Mouse (Mus musculus): ENCODE measurements at regions not wholly inside any gene's neighbourhood (a gene's known extent, or its start where the extent isn't known, plus 50 kb on each side); places are given as distances from the start of the nearest gene placed in this dataset.
A peak's percentile ranks its signal among the peaks of the same experiment; 100 is the strongest.

- Histone ChIP-seq H3K36me3 (ENCODE audit: control insufficient read depth, insufficient read depth, low read length) (no peaks in the 10 kb centered on the region), H3K27ac (replicated peaks; ENCODE audit: low read depth, low read length) (no peak overlapping the region), H3K4me1 (ENCODE audit: control insufficient read depth, insufficient read depth, low read length) (no peaks in the 10 kb centered on the region; the same call in 1 of the 2 replicates), H3K9ac (ENCODE audit: low read depth, low read length) (no peak overlapping the region), H3K4me3 (ENCODE audit: low read depth, low read length) (no peak overlapping the region), H3K9me3 (ENCODE audit: control insufficient read depth, low read length) (no peaks in the 10 kb centered on the region), H3K27me3 (replicated peaks; ENCODE audit: control insufficient read depth, insufficient read depth, low read length) (no peaks in the 10 kb centered on the region), H3K4me2 (ENCODE audit: low read depth, low read length) (no peak overlapping the region)
- DNase-seq (ENCODE audit: low spot score) = no peak
- 46% methylated on average over 2 of the region's 2 CpGs for WGBS
- no peak for ATAC-seq (ENCODE audit: low read depth)
Observed at GRCm38 (mm10) chr11:21024521-21024920, 66.6 kb upstream of the Peli1 start.

GRCm38 (mm10) chr11:21027299-21027698 lies 63.8 kb upstream of the Peli1 start:
- H3K9me3 ChIP-seq (ENCODE audit: control insufficient read depth, low read length) = 0 out of 2 replicates have a peak, but pooled peaks cover 4% of the 10 kb centered on the region
- H3K9ac ChIP-seq (ENCODE audit: low read depth, low read length) = no peak overlapping the region
- 87% methylated on average over 4 of the region's 4 CpGs for WGBS
- no peaks in the 10 kb centered on the region for H3K27me3 ChIP-seq (replicated peaks; ENCODE audit: control insufficient read depth, insufficient read depth, low read length)
- no peaks in the 10 kb centered on the region; the same call in 1 of the 2 replicates for H3K4me1 ChIP-seq (ENCODE audit: control insufficient read depth, insufficient read depth, low read length)
- no peak for ATAC-seq (ENCODE audit: low read depth)
- no peak overlapping the region for H3K27ac ChIP-seq (replicated peaks; ENCODE audit: low read depth, low read length)
- H3K36me3 ChIP-seq (ENCODE audit: control insufficient read depth, insufficient read depth, low read length) = no peaks in the 10 kb centered on the region
- no peak overlapping the region for H3K4me2 ChIP-seq (ENCODE audit: low read depth, low read length)
- H3K4me3 ChIP-seq (ENCODE audit: low read depth, low read length) = no peak overlapping the region
- DNase-seq (ENCODE audit: low spot score) = no peak

- ATAC-seq (ENCODE audit: low read depth) (no peak), DNase-seq (ENCODE audit: low spot score) (no peak)
- 90% methylated on average over 6 of the region's 6 CpGs for WGBS
- Histone ChIP-seq H3K36me3 (ENCODE audit: control insufficient read depth, insufficient read depth, low read length) (no peaks in the 10 kb centered on the region), H3K4me2 (ENCODE audit: low read depth, low read length) (no peak overlapping the region), H3K9ac (ENCODE audit: low read depth, low read length) (no peak overlapping the region), H3K4me1 (ENCODE audit: control insufficient read depth, insufficient read depth, low read length) (peaks cover 8% of the 10 kb centered on the region), H3K27me3 (replicated peaks; ENCODE audit: control insufficient read depth, insufficient read depth, low read length) (no peaks in the 10 kb centered on the region), H3K9me3 (ENCODE audit: control insufficient read depth, low read length) (0 out of 2 replicates have a peak, but pooled peaks cover 4% of the 10 kb centered on the region), H3K4me3 (ENCODE audit: low read depth, low read length) (no peak overlapping the region), H3K27ac (replicated peaks; ENCODE audit: low read depth, low read length) (no peak overlapping the region)
Observed at GRCm38 (mm10) chr11:21030362-21030761, 60.7 kb upstream of the Peli1 start.

- Histone ChIP-seq H3K9ac (ENCODE audit: low read depth, low read length) (no peak overlapping the region), H3K36me3 (ENCODE audit: control insufficient read depth, insufficient read depth, low read length) (no peaks in the 10 kb centered on the region), H3K27me3 (replicated peaks; ENCODE audit: control insufficient read depth, insufficient read depth, low read length) (no peaks in the 10 kb centered on the region), H3K27ac (replicated peaks; ENCODE audit: low read depth, low read length) (no peak overlapping the region), H3K4me3 (ENCODE audit: low read depth, low read length) (no peak overlapping the region), H3K4me2 (ENCODE audit: low read depth, low read length) (no peak overlapping the region), H3K4me1 (ENCODE audit: control insufficient read depth, insufficient read depth, low read length) (peaks cover 8% of the 10 kb centered on the region), H3K9me3 (ENCODE audit: control insufficient read depth, low read length) (0 out of 2 replicates have a peak, but pooled peaks cover 4% of the 10 kb centered on the region)
- DNase-seq (ENCODE audit: low spot score) = no peak
- ATAC-seq (ENCODE audit: low read depth) = no peak
- WGBS = 89% methylated on average over 2 of the region's 2 CpGs
Observed at GRCm38 (mm10) chr11:21031816-21032215, 59.3 kb upstream of the Peli1 start.

GRCm38 (mm10) chr11:21033234-21033822 lies 57.8 kb upstream of the Peli1 start:
- H3K4me1 ChIP-seq (ENCODE audit: control insufficient read depth, insufficient read depth, low read length) = peaks cover 8% of the 10 kb centered on the region
- no peak overlapping the region for H3K27ac ChIP-seq (replicated peaks; ENCODE audit: low read depth, low read length)
- no peaks in the 10 kb centered on the region for H3K36me3 ChIP-seq (ENCODE audit: control insufficient read depth, insufficient read depth, low read length)
- H3K4me2 ChIP-seq (ENCODE audit: low read depth, low read length) = no peak overlapping the region
- no peak overlapping the region for H3K4me3 ChIP-seq (ENCODE audit: low read depth, low read length)
- no peak for DNase-seq (ENCODE audit: low spot score)
- no peaks in the 10 kb centered on the region for H3K27me3 ChIP-seq (replicated peaks; ENCODE audit: control insufficient read depth, insufficient read depth, low read length)
- no peak for ATAC-seq (ENCODE audit: low read depth)
- WGBS = 73% methylated on average over 14 of the region's 14 CpGs
- 0 out of 2 replicates have a peak, but pooled peaks cover 4% of the 10 kb centered on the region for H3K9me3 ChIP-seq (ENCODE audit: control insufficient read depth, low read length)
- no peak overlapping the region for H3K9ac ChIP-seq (ENCODE audit: low read depth, low read length)

- H3K4me1 ChIP-seq (ENCODE audit: control insufficient read depth, insufficient read depth, low read length) = peaks cover 8% of the 10 kb centered on the region
- WGBS = 50% methylated on average over 11 of the region's 11 CpGs
- H3K4me3 ChIP-seq (ENCODE audit: low read depth, low read length) = no peak overlapping the region
- H3K27ac ChIP-seq (replicated peaks; ENCODE audit: low read depth, low read length) = 0 out of 2 replicates have a peak overlapping the region, but pooled peaks have one; percentile 15
- H3K4me2 ChIP-seq (ENCODE audit: low read depth, low read length) = peak overlapping the region; percentile 18; the same call in 1 of the 2 replicates
- 0 out of 2 replicates have a peak, but pooled peaks cover 4% of the 10 kb centered on the region for H3K9me3 ChIP-seq (ENCODE audit: control insufficient read depth, low read length)
- H3K27me3 ChIP-seq (replicated peaks; ENCODE audit: control insufficient read depth, insufficient read depth, low read length) = no peaks in the 10 kb centered on the region
- H3K9ac ChIP-seq (ENCODE audit: low read depth, low read length) = no peak overlapping the region
- H3K36me3 ChIP-seq (ENCODE audit: control insufficient read depth, insufficient read depth, low read length) = no peaks in the 10 kb centered on the region
- peak; percentile 22; the same call in 1 of the 2 replicates for ATAC-seq (ENCODE audit: low read depth)
- peak; percentile 26 for DNase-seq (ENCODE audit: low spot score)
Observed at GRCm38 (mm10) chr11:21033823-21034401, 57.2 kb upstream of the Peli1 start.

GRCm38 (mm10) chr11:21036161-21036916 lies 54.8 kb upstream of the Peli1 start:
- H3K27ac ChIP-seq (replicated peaks; ENCODE audit: low read depth, low read length) = no peak overlapping the region; the same call in 1 of the 2 replicates

GRCm38 (mm10) chr11:21037267-21037906 lies 53.7 kb upstream of the Peli1 start:
- H3K4me2 ChIP-seq (ENCODE audit: low read depth, low read length) = no peak overlapping the region
- H3K27me3 ChIP-seq (replicated peaks; ENCODE audit: control insufficient read depth, insufficient read depth, low read length) = no peaks in the 10 kb centered on the region
- H3K9me3 ChIP-seq (ENCODE audit: control insufficient read depth, low read length) = no peaks in the 10 kb centered on the region
- H3K4me3 ChIP-seq (ENCODE audit: low read depth, low read length) = no peak overlapping the region
- ATAC-seq (ENCODE audit: low read depth) = no peak
- peaks cover 8% of the 10 kb centered on the region for H3K4me1 ChIP-seq (ENCODE audit: control insufficient read depth, insufficient read depth, low read length)
- no peak overlapping the region for H3K9ac ChIP-seq (ENCODE audit: low read depth, low read length)
- no peak overlapping the region for H3K27ac ChIP-seq (replicated peaks; ENCODE audit: low read depth, low read length)
- H3K36me3 ChIP-seq (ENCODE audit: control insufficient read depth, insufficient read depth, low read length) = no peaks in the 10 kb centered on the region
- DNase-seq (ENCODE audit: low spot score) = no peak
- WGBS = 88% methylated on average over 6 of the region's 6 CpGs

More at GRCm38 (mm10) chr11:21036161-21036916, 54.8 kb upstream of the Peli1 start:
- Histone ChIP-seq H3K4me3 (ENCODE audit: low read depth, low read length) (no peak overlapping the region), H3K9me3 (ENCODE audit: control insufficient read depth, low read length) (no peaks in the 10 kb centered on the region), H3K36me3 (ENCODE audit: control insufficient read depth, insufficient read depth, low read length) (no peaks in the 10 kb centered on the region), H3K4me2 (ENCODE audit: low read depth, low read length) (no peak overlapping the region), H3K4me1 (ENCODE audit: control insufficient read depth, insufficient read depth, low read length) (peaks cover 8% of the 10 kb centered on the region), H3K27me3 (replicated peaks; ENCODE audit: control insufficient read depth, insufficient read depth, low read length) (no peaks in the 10 kb centered on the region), H3K9ac (ENCODE audit: low read depth, low read length) (no peak overlapping the region)
- 53% methylated on average over 7 of the region's 7 CpGs for WGBS
- peak; percentile 44 for DNase-seq (ENCODE audit: low spot score)
- peak; percentile 44; the same call in 1 of the 2 replicates for ATAC-seq (ENCODE audit: low read depth)

Data from embryonic facial prominence, embryonic 14.5 days (tissue).